Mouse (Mus musculus) C2C12 (cell line): ENCODE data around the gene Kif17. TPM values are rescaled to one million over a fixed set of nuclear protein-coding genes. Genes with fewer than 3 reads are reported as not detected.

Experiments used
- H3K27me3 ChIP-seq: one replicate; pipeline ENCODE4 v1.6.1; 2011; ENCODE audit not compliant: control insufficient read depth, insufficient read depth, insufficient read length
- H3K36me3 ChIP-seq: one replicate; pipeline ENCODE4 v1.6.1; 2011; ENCODE audit not compliant: control insufficient read depth, insufficient read depth
- H3K4me3 ChIP-seq: one replicate; pipeline ENCODE4 v1.5.1; 2011; ENCODE audit warnings: mild to moderate bottlenecking, control low read depth; ENCODE audit not compliant: poor library complexity, insufficient read depth, severe bottlenecking
- H3K79me2 ChIP-seq: one replicate; pipeline ENCODE4 v1.6.1; 2011; ENCODE audit not compliant: control insufficient read depth, insufficient read depth
- H3K79me3 ChIP-seq: one replicate; pipeline ENCODE4 v1.6.1; 2011; ENCODE audit warnings: low read depth, control low read depth
- H3ac ChIP-seq: one replicate; pipeline ENCODE3; 2011; ENCODE audit warnings: low read depth; ENCODE audit not compliant: control insufficient read depth, insufficient read length
- CEBPB ChIP-seq: IDR thresholded peaks from one replicate; pipeline ENCODE4 v1.6.1; 2011; ENCODE audit warnings: low read depth, mild to moderate bottlenecking, control low read depth, moderate library complexity
- CTCF ChIP-seq: IDR thresholded peaks from one replicate; pipeline ENCODE4 v1.5.1; 2011; ENCODE audit not compliant: control insufficient read depth, insufficient read depth, insufficient read length
- FOSL1 ChIP-seq: IDR thresholded peaks from one replicate; pipeline ENCODE4 v1.8.0; 2011; ENCODE audit warnings: mild to moderate bottlenecking, low read length; ENCODE audit not compliant: poor library complexity, insufficient read depth, severe bottlenecking
- MAX ChIP-seq: IDR thresholded peaks from one replicate; pipeline ENCODE4 v1.6.1; 2011; ENCODE audit warnings: mild to moderate bottlenecking, control low read depth
- MYOD1 ChIP-seq: IDR thresholded peaks from one replicate; pipeline ENCODE4 v1.6.1; 2011; ENCODE audit warnings: low read depth; ENCODE audit not compliant: control insufficient read depth, insufficient read length
- MYOG ChIP-seq: IDR thresholded peaks from one replicate; pipeline ENCODE4 v1.6.1; 2011; ENCODE audit not compliant: control insufficient read depth, insufficient read length; ENCODE audit errors: extremely low read depth
- USF1 ChIP-seq: IDR thresholded peaks from one replicate; pipeline ENCODE4 v1.6.1; 2011; ENCODE audit warnings: low read depth, mild to moderate bottlenecking, control low read depth, moderate library complexity
- polyA plus RNA-seq: library from polyadenylated mRNA; unstranded; fragments of >200 nt; fragmentation: generic; extraction: Trizol; gene quantifications from one replicate; pipeline ENCODE4 v1.2.1, GENCODE M21; 2012; ENCODE audit warnings: missing spikeins

The Kif17 gene
- polyA plus RNA-seq, 1 experiment = 0.02 TPM

DNA sequence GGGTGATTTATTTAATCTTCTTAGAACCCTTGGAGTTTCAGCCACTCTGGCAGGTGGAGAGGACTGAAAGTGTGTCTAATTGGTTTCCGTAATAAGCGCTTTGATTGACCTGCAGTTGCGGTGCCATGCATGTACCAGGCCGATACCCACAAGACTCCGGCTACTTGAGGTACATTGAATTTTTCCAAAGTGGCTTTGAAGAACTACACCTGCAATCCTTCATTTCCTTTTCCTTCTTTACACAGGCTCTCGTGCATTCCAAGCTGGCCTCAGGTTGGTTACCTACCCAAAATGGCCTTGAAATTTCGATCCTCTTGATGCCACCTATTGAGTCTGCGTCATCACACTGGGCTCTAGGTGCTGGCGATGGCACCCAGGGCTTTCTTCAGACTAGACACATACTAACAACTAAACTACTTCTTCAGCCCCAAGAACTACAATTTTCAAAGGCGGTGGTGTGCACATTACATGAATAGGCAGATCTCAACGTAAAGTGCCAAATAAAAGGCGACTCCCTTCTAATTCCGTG is 34.5 kb upstream of the Kif17 start:
- H3K27me3 ChIP-seq = no peaks in the 10 kb centered on the region
- peaks cover 35% of the 10 kb centered on the region for H3K79me3 ChIP-seq
- peaks cover 21% of the 10 kb centered on the region for H3K36me3 ChIP-seq
- H3K79me2 ChIP-seq = peaks cover 43% of the 10 kb centered on the region
- peak overlapping the region; percentile 78 for H3K4me3 ChIP-seq
- TF ChIP-seq FOSL1 = no peak
- no peak for TF ChIP-seq USF1
- TF ChIP-seq MAX = no peak
- TF ChIP-seq MYOD1 = no peak
- no peak for TF ChIP-seq MYOG
- TF ChIP-seq CEBPB = no peak
- no peak for TF ChIP-seq CTCF
- peak overlapping the region; percentile 76 for H3ac ChIP-seq

DNA sequence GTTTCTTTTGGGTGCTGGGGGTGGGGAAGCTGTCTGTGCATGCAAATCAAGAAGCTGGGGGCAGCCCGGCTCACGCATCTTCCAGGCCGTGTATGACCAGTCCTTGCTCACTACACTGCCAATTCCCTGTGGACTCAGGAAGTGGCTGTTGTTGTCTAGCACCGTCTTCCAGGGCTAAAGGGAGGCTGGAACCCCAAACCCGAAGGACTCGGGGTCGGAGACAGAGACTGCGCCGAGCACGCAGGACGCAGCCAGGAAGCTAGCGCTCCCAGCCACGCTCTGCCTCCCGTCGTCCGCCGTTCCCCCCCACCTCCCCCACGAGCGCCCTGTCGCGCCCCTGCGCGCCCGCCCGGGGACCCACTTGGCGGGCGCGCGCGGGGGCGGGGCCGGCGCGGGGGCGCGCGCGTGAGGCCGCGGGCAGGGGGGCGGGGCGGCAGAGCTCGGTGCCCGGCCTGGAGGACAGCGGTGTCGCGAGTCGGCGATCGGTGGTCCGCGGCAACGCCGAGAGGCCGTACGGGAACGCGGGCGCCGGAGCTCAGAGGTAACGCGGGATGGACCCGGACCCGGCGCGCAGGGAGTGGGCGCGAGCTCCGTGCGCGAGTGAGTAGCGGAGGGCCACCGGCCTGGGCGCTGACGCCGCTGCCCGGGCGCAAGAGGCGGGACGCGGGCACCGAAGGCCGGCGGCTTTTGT is 33.9 kb upstream of the Kif17 start, which contains the start of gene Hp1bp3:
Hp1bp3 (plus strand) TSS at position 97 of the 691 bp plus-strand sequence.
- H3ac ChIP-seq = peak within 1 kb of the TSS; percentile 98
- H3K27me3 ChIP-seq = no peaks in the 10 kb centered on the region
- peaks cover 49% of the 10 kb centered on the region for H3K79me2 ChIP-seq
- H3K79me3 ChIP-seq = peaks cover 40% of the 10 kb centered on the region
- TF ChIP-seq MYOG (no peak), CEBPB (no peak), USF1 (no peak), MAX (no peak), CTCF (no peak), FOSL1 (no peak), MYOD1 (no peak)
- peaks cover 27% of the 10 kb centered on the region for H3K36me3 ChIP-seq
- peak within 1 kb of the TSS; percentile 78 for H3K4me3 ChIP-seq

DNA sequence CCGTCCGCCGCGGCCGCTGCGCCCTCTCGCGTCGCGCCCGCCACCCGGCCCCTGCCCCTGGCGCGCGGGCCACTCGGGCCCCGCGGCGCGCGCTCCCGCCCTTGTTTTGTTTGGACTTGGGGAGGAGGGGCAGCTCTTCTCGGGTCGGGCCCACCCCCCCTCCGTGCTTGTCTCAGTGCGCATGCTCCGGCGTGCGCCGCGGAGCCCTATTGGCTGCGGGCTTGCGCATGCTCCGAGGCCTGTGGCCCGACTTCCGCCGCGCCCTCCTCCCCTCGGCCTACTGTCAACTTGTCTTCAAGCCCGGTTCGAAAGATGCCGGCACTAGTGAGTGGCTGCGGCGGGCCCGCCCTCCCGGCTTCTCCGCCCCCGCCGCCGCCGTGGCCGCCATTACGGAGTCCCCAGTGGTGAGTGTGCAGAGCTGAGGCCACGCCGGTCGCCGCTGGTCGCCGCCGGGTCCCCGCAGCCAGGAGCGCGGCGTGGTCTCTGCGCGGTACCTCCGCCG is 33.3 kb upstream of the Kif17 start:
- peak overlapping the region; percentile 98 for H3ac ChIP-seq
- TF ChIP-seq FOSL1 (no peak), CTCF (peak; percentile 24)
- peaks cover 55% of the 10 kb centered on the region for H3K79me2 ChIP-seq
- H3K4me3 ChIP-seq = peak overlapping the region; percentile 78
- peaks cover 33% of the 10 kb centered on the region for H3K36me3 ChIP-seq
- no peaks in the 10 kb centered on the region for H3K27me3 ChIP-seq
- peaks cover 45% of the 10 kb centered on the region for H3K79me3 ChIP-seq

DNA sequence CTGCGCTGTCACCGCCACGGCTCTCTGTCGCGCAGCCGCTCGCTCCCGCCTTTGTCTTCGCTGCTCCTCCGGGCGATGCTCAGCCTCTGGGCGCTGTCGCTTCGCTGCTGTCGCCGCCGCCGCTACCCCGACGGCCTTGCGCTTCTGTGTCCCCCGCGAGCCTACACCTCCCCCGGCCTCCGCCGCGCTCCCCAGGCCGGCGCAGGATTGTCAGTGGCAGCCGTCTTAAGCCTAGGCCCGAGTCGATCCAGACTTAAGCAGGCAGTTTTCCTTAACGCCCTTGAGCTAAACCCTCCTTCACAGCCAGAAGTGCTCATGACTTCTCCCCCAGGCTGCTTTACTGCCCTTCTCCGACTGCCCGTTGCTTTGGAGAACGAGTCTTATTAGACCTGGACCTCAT is 32.8 kb upstream of the Kif17 start:
- H3K36me3 ChIP-seq = peaks cover 38% of the 10 kb centered on the region
- peaks cover 50% of the 10 kb centered on the region for H3K79me3 ChIP-seq
- peaks cover 60% of the 10 kb centered on the region for H3K79me2 ChIP-seq
- H3ac ChIP-seq = peak overlapping the region; percentile 77
- peak overlapping the region; percentile 78 for H3K4me3 ChIP-seq
- no peaks in the 10 kb centered on the region for H3K27me3 ChIP-seq
- TF ChIP-seq USF1 (no peak), CTCF (no peak), MYOG (no peak), CEBPB (no peak), MAX (no peak), MYOD1 (no peak), FOSL1 (no peak)

DNA sequence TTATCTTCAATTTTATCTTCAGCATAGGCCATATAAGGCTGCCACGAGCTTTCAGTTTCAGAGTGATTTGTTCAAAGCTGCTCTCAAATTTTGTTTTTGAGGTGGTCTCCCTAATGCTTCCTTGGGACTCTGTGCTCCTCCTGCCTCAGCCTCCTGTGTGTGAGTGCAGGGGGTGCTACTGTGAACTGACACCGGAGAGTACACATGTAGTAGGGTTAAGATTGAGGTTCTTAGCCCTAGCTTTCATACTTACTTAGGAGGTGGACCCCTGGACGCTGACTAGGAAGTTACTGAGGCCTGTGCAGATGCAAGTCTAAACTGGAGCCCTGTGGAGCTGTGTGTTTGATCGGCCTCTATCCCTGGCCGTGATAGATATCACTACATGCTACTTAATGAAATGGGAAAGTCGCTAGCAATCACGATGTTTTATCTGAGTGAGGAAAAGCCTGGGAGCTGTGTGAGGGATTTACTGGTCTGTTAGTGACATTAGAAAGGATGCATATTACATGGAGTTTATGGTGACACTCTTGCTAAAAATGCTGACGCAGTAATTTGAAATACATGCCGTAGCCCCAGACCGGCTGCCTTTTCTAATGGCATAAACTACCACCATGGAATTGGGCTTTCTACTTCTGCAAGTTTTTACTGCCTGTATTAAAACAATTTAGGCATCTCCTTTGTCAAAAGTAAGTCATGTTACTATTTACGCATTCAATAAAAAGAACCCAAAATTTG is 32.1 kb upstream of the Kif17 start:
- Histone ChIP-seq H3K79me2 (peaks cover 67% of the 10 kb centered on the region), H3K27me3 (no peaks in the 10 kb centered on the region), H3K4me3 (peak overlapping the region; percentile 78), H3K36me3 (peaks cover 43% of the 10 kb centered on the region), H3ac (peak overlapping the region; percentile 69), H3K79me3 (peaks cover 56% of the 10 kb centered on the region)
- no peak for TF ChIP-seq CTCF
- no peak for TF ChIP-seq MYOG
